Mouse (Mus musculus): ENCODE data around the gene Fam168b. TPM values are rescaled to one million over a fixed set of nuclear protein-coding genes. Genes with fewer than 3 reads are reported as not detected.

Gene Fam168b
- polyA plus RNA-seq, 1 experiment from 2014 or later: 32.9 TPM

DNA sequence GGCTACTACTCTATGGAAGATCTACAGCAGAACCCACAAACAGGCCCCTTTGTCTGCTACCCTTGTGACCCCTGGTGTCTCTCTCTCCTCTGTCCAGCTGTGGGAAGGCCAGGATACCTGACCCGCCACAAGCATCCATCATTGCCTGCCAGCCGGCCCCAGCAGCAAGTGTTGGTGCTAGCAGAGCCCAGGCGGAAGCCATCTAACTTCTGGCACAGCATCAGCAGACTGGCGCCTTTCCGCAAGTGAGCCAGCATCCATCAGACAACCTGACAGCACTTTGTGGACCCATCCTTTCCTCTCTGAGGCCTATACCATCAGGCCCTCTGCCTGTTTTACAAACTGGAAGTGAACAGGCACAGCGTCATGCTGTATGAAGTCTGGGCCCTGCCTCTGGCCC lies 31.3 kb downstream of the Fam168b start:
- Histone ChIP-seq H3K9ac (no peak overlapping the region), H3K4me1 (replicated peaks) (peaks cover 9% of the 10 kb centered on the region), H3K27ac (no peak overlapping the region), H3K4me3 (no peak overlapping the region), H3K27me3 (no peaks in the 10 kb centered on the region), H3K4me2 (no peak overlapping the region), H3K36me3 (peaks cover 57% of the 10 kb centered on the region), H3K9me3 (replicated peaks) (no peaks in the 10 kb centered on the region)
- WGBS: 66% methylated on average over 6 of the region's 6 CpGs
- ATAC-seq (replicated peaks; ENCODE audit: insufficient number of reproducible peaks, insufficient read depth, low FRiP score, low read depth): no peak

DNA sequence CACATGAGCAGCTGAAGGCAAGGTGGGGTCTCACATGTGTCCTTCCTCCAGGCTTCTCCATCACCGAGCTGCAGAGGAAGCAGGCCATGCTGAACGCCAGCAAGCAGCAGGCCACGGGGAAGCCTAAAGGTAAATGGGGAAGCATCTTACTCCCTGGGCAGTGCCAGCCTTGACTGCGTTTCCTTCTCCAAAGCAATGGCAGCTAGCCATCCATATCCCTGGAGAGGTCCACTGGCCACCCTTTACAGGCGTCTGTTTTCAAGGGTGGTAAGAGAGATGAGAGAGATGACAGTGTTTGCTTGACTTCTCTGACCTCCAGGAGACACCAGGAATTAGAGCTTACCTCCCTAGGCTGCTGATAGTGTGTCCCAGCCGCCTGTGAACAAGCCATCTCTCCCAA lies 31.8 kb downstream of the Fam168b start:
- H3K27me3 ChIP-seq: no peaks in the 10 kb centered on the region
- no peak overlapping the region for H3K4me2 ChIP-seq
- H3K27ac ChIP-seq: no peak overlapping the region
- H3K36me3 ChIP-seq: peaks cover 52% of the 10 kb centered on the region
- no peak for ATAC-seq (replicated peaks; ENCODE audit: insufficient number of reproducible peaks, insufficient read depth, low FRiP score, low read depth)
- WGBS: 70% methylated on average over 6 of the region's 6 CpGs
- peaks cover 14% of the 10 kb centered on the region for H3K4me1 ChIP-seq (replicated peaks)
- no peaks in the 10 kb centered on the region for H3K9me3 ChIP-seq (replicated peaks)
- no peak overlapping the region for H3K4me3 ChIP-seq
- no peak overlapping the region for H3K9ac ChIP-seq

- no peak overlapping the region for H3K4me2 ChIP-seq
- H3K9ac ChIP-seq: no peak overlapping the region
- H3K27me3 ChIP-seq: no peaks in the 10 kb centered on the region
- H3K4me3 ChIP-seq: no peak overlapping the region
- 80% methylated on average over 11 of the region's 11 CpGs for WGBS
- peaks cover 16% of the 10 kb centered on the region for H3K4me1 ChIP-seq (replicated peaks)
- H3K9me3 ChIP-seq (replicated peaks): no peaks in the 10 kb centered on the region
- no peak for ATAC-seq (replicated peaks; ENCODE audit: insufficient number of reproducible peaks, insufficient read depth, low FRiP score, low read depth)
- H3K27ac ChIP-seq: no peak overlapping the region
- H3K36me3 ChIP-seq: peaks cover 48% of the 10 kb centered on the region
Measured at GRCm38 (mm10) chr1:34810293-34810692, 32.6 kb downstream of the Fam168b start.

GRCm38 (mm10) chr1:34808445-34808844 lies 34.4 kb downstream of the Fam168b start:
- peaks cover 32% of the 10 kb centered on the region for H3K36me3 ChIP-seq
- 88% methylated on average over 8 of the region's 8 CpGs for WGBS
- peaks cover 16% of the 10 kb centered on the region for H3K4me1 ChIP-seq (replicated peaks)

DNA sequence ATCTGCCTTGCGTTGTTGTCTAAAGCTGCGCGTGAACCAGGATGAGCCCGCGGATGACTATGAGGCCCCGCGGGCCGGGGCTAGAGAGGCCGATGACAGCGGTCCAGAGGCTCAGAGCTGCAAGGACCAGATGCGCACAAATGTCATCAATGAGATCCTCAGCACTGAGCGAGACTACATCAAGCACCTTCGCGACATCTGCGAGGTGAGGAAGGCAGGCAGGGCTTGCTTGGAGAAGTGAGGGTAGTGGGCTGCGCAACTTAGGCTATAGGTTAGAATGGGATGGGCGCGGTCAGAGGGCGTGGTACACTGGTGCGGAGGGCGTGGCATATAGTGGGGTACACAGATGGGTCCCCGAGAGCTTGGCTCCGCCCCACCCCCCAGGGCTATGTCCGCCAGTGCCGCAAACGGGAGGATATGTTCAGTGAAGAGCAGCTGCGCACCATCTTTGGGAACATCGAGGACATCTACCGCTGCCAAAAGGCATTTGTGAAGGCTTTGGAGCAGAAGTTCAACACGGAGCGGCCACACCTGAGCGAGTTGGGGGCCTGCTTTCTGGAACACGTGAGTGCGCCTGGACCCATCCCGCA lies 36.8 kb downstream of the Fam168b start:
- Histone ChIP-seq H3K9ac (no peak overlapping the region), H3K9me3 (replicated peaks) (no peaks in the 10 kb centered on the region), H3K4me2 (no peak overlapping the region), H3K27me3 (no peaks in the 10 kb centered on the region), H3K36me3 (peaks cover 14% of the 10 kb centered on the region; the same call in 1 of the 2 replicates), H3K4me1 (replicated peaks) (peaks cover 27% of the 10 kb centered on the region), H3K27ac (no peak overlapping the region), H3K4me3 (no peak overlapping the region)
- ATAC-seq (replicated peaks; ENCODE audit: insufficient number of reproducible peaks, insufficient read depth, low FRiP score, low read depth): no peak
- 26% methylated on average over 35 of the region's 35 CpGs for WGBS

More at GRCm38 (mm10) chr1:34808445-34808844, 34.4 kb downstream of the Fam168b start:
- Histone ChIP-seq H3K4me2 (no peak overlapping the region), H3K9me3 (replicated peaks) (no peaks in the 10 kb centered on the region), H3K27ac (no peak overlapping the region), H3K27me3 (no peaks in the 10 kb centered on the region), H3K4me3 (no peak overlapping the region), H3K9ac (no peak overlapping the region)
- no peak for ATAC-seq (replicated peaks; ENCODE audit: insufficient number of reproducible peaks, insufficient read depth, low FRiP score, low read depth)

DNA sequence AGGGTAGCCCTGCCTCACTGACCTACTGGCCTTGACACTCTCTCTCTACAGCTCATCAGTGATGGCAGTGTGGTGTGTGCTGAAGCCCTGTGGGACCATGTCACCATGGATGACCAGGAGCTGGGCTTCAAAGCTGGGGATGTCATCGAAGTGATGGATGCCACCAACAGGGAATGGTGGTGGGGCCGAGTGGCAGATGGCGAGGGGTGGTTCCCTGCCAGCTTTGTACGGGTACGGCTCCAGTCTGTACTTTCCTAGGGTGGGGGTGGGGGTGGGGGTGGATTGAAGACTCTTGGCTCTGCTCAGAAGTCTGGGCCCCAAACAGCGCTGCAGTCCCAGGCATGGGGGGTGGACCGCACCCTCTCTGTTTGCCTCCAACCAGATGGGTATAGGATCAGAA lies 38.0 kb downstream of the Fam168b start:
- ATAC-seq (replicated peaks; ENCODE audit: insufficient number of reproducible peaks, insufficient read depth, low FRiP score, low read depth): no peak
- Histone ChIP-seq H3K9me3 (replicated peaks) (no peaks in the 10 kb centered on the region), H3K4me3 (no peak overlapping the region), H3K27ac (no peak overlapping the region), H3K9ac (no peak overlapping the region), H3K36me3 (peaks cover 4% of the 10 kb centered on the region; the same call in 1 of the 2 replicates), H3K4me1 (replicated peaks) (peaks cover 30% of the 10 kb centered on the region), H3K4me2 (no peak overlapping the region), H3K27me3 (no peaks in the 10 kb centered on the region)
- 91% methylated on average over 7 of the region's 7 CpGs for WGBS

GRCm38 (mm10) chr1:34802290-34802642 lies 40.6 kb downstream of the Fam168b start:
- 28% methylated on average over 7 of the region's 7 CpGs for WGBS
- Histone ChIP-seq H3K27ac (0 out of 2 replicates have a peak overlapping the region, but pooled peaks have one; percentile 37), H3K4me3 (peak overlapping the region; percentile 68), H3K9me3 (replicated peaks) (no peaks in the 10 kb centered on the region), H3K27me3 (no peaks in the 10 kb centered on the region), H3K9ac (peak overlapping the region; percentile 66), H3K4me2 (peak overlapping the region; percentile 94), H3K4me1 (replicated peaks) (peaks cover 28% of the 10 kb centered on the region), H3K36me3 (no peaks in the 10 kb centered on the region)
- no peak for ATAC-seq (replicated peaks; ENCODE audit: insufficient number of reproducible peaks, insufficient read depth, low FRiP score, low read depth)

GRCm38 (mm10) chr1:34801616-34802289 lies 41.1 kb downstream of the Fam168b start:
- no peaks in the 10 kb centered on the region for H3K36me3 ChIP-seq
- H3K9me3 ChIP-seq (replicated peaks): no peaks in the 10 kb centered on the region
- 0 out of 2 replicates have a peak overlapping the region, but pooled peaks have one; percentile 37 for H3K27ac ChIP-seq
- no peaks in the 10 kb centered on the region for H3K27me3 ChIP-seq
- peak overlapping the region; percentile 94 for H3K4me2 ChIP-seq
- peaks cover 22% of the 10 kb centered on the region for H3K4me1 ChIP-seq (replicated peaks)
- peak overlapping the region; percentile 66 for H3K9ac ChIP-seq
- WGBS: under 1% methylated on average over 47 of the region's 47 CpGs
- ATAC-seq (replicated peaks; ENCODE audit: insufficient number of reproducible peaks, insufficient read depth, low FRiP score, low read depth): peak; percentile 79
- H3K4me3 ChIP-seq: peak overlapping the region; percentile 68

- no peak for ATAC-seq (replicated peaks; ENCODE audit: insufficient number of reproducible peaks, insufficient read depth, low FRiP score, low read depth)
- Histone ChIP-seq H3K27me3 (no peaks in the 10 kb centered on the region), H3K4me2 (no peak overlapping the region), H3K4me1 (replicated peaks) (peaks cover 14% of the 10 kb centered on the region), H3K36me3 (no peaks in the 10 kb centered on the region), H3K9ac (no peak overlapping the region), H3K9me3 (replicated peaks) (no peaks in the 10 kb centered on the region), H3K27ac (no peak overlapping the region), H3K4me3 (no peak overlapping the region)
- WGBS: 60% methylated on average over 2 of the region's 2 CpGs
Measured at GRCm38 (mm10) chr1:34799140-34799539, 43.7 kb downstream of the Fam168b start.

DNA sequence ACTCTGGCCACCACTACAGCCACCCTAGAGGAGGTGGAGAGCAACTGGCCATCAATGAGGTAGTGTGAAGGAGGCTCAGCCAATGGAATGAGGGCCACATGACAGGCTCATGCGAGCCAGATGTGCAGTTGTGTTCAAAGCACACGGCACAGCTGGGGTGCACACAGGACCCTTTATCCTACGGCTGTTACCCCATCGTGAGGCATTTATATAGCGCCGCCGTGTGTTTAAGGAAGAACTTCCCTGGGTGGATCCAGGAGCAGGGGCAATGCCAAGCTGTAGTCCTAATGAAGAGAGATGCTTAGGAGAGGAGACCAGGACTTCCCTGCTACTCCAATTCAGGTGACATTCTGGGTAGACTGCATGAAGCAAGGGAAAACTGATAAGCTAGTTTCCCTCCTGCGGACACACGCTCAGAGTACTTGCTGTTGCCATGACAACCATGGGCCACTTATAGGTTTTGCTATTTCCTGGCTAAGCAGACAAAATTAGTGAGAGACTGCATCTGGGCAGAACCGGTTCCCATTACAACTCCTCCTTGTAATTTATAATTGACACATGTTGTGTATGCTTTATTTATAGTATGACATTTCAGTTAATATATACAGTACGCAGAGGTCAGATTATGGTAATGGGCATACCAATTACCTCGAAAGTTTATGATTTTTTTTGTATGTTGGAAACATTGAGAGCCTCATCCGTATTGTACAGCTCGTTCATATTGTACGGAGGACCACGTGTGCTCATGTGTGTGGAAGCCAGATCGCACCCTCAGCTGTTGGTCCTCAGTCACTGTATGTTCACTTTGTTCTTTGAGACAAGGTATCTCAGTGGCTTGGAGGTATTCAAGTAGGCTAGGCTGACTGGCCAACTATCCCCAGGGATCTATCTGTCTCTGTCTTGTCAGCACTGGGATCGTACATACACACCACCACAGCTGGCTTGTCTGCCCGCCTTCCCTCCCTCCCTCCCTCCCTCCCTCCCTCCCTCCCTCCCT lies 49.3 kb downstream of the Fam168b start:
- ATAC-seq (replicated peaks; ENCODE audit: insufficient number of reproducible peaks, insufficient read depth, low FRiP score, low read depth): no peak
- no peak overlapping the region for H3K9ac ChIP-seq
- no peaks in the 10 kb centered on the region for H3K27me3 ChIP-seq
- H3K4me2 ChIP-seq: no peak overlapping the region
- no peaks in the 10 kb centered on the region for H3K9me3 ChIP-seq (replicated peaks)
- 71% methylated on average over 19 of the region's 19 CpGs for WGBS
- no peaks in the 10 kb centered on the region for H3K36me3 ChIP-seq
- H3K4me1 ChIP-seq (replicated peaks): no peaks in the 10 kb centered on the region; the same call in 1 of the 2 replicates
- no peak overlapping the region for H3K4me3 ChIP-seq
- no peak overlapping the region for H3K27ac ChIP-seq

- no peaks in the 10 kb centered on the region for H3K4me1 ChIP-seq (replicated peaks)
- no peaks in the 10 kb centered on the region for H3K36me3 ChIP-seq
- no peak overlapping the region for H3K27ac ChIP-seq
- no peaks in the 10 kb centered on the region for H3K9me3 ChIP-seq (replicated peaks)
- no peak overlapping the region for H3K4me2 ChIP-seq
- 36% methylated on average over 6 of the region's 6 CpGs for WGBS
- no peak for ATAC-seq (replicated peaks; ENCODE audit: insufficient number of reproducible peaks, insufficient read depth, low FRiP score, low read depth)
- no peaks in the 10 kb centered on the region for H3K27me3 ChIP-seq
- H3K4me3 ChIP-seq: no peak overlapping the region
- no peak overlapping the region for H3K9ac ChIP-seq
Measured at GRCm38 (mm10) chr1:34783538-34784161, 59.2 kb downstream of the Fam168b start.

Measured in heart, embryonic 15.5 days (tissue).